Mouse (Mus musculus) T-cell, adult 2 months (primary cell): ENCODE measurements around the gene Snx29.
"Not testable (repeated sequence)": the region's sequence is repeated elsewhere in the genome, so short reads cannot be mapped to it uniquely, and the experiment has no call there.

ENCODE experiments used
- DNase-seq: peaks from one replicate; pipeline ENCODE4 v3.0.0; 2022; ENCODE audit warnings: low spot score

The Snx29 gene

GRCm38 (mm10) chr16:11360576-11360975, 37.9 kb downstream of the Snx29 start:
- not testable (repeated sequence) for DNase-seq

- no peak for DNase-seq
Measured at GRCm38 (mm10) chr16:11365626-11366025, 42.9 kb downstream of the Snx29 start.

- DNase-seq, result no peak
Measured at GRCm38 (mm10) chr16:11366851-11367250, 44.1 kb downstream of the Snx29 start.

GRCm38 (mm10) chr16:11368412-11368811, 45.7 kb downstream of the Snx29 start:
- no peak for DNase-seq

GRCm38 (mm10) chr16:11369162-11369561, 46.5 kb downstream of the Snx29 start:
- no peak for DNase-seq

GRCm38 (mm10) chr16:11369642-11370041, 46.9 kb downstream of the Snx29 start:
- no peak for DNase-seq

GRCm38 (mm10) chr16:11370132-11370544, 47.4 kb downstream of the Snx29 start:
- DNase-seq, result no peak

- no peak for DNase-seq
Measured at GRCm38 (mm10) chr16:11379264-11379663, 56.6 kb downstream of the Snx29 start.

GRCm38 (mm10) chr16:11380038-11380437, 57.3 kb downstream of the Snx29 start:
- no peak for DNase-seq

- DNase-seq, result no peak
Measured at GRCm38 (mm10) chr16:11380871-11381270, 58.2 kb downstream of the Snx29 start.

- no peak for DNase-seq
Measured at GRCm38 (mm10) chr16:11384361-11384760, 61.7 kb downstream of the Snx29 start.

GRCm38 (mm10) chr16:11385150-11385549, 62.4 kb downstream of the Snx29 start:
- DNase-seq, result no peak

GRCm38 (mm10) chr16:11385798-11386197, 63.1 kb downstream of the Snx29 start:
- DNase-seq, result peak; percentile 8

- no peak for DNase-seq
Measured at GRCm38 (mm10) chr16:11386221-11386620, 63.5 kb downstream of the Snx29 start.

GRCm38 (mm10) chr16:11388085-11388484, 65.4 kb downstream of the Snx29 start:
- DNase-seq, result no peak

GRCm38 (mm10) chr16:11389324-11389723, 66.6 kb downstream of the Snx29 start:
- no peak for DNase-seq

GRCm38 (mm10) chr16:11396570-11396969, 73.9 kb downstream of the Snx29 start:
- no peak for DNase-seq

GRCm38 (mm10) chr16:11399386-11399785, 76.7 kb downstream of the Snx29 start:
- DNase-seq, result no peak

- peak; percentile 11 for DNase-seq
Measured at GRCm38 (mm10) chr16:11399845-11400565, 77.3 kb downstream of the Snx29 start.

GRCm38 (mm10) chr16:11400936-11401335, 78.2 kb downstream of the Snx29 start:
- DNase-seq, result no peak

- DNase-seq, result no peak
Measured at GRCm38 (mm10) chr16:11405193-11405592, 82.5 kb downstream of the Snx29 start.

- no peak for DNase-seq
Measured at GRCm38 (mm10) chr16:11406201-11406600, 83.5 kb downstream of the Snx29 start.

GRCm38 (mm10) chr16:11406622-11407021, 83.9 kb downstream of the Snx29 start:
- no peak for DNase-seq

GRCm38 (mm10) chr16:11407932-11408620, 85.4 kb downstream of the Snx29 start:
- DNase-seq, result no peak
